Mouse (Mus musculus) liver, embryonic 13.5 days (tissue): Measurements from ENCODE around the gene Arhgef9. TPM values are rescaled to one million over a fixed set of nuclear protein-coding genes. Genes with fewer than 3 reads are reported as not detected.

Source experiments
- polyA plus RNA-seq: library from polyadenylated mRNA; unstranded; fragments of >200 nt; fragmentation: Nextera tagmentation; extraction: Ambion mirVana; gene quantifications from 2 replicates; pipeline ENCODE4 v1.2.1, GENCODE M21; 2015

Gene Arhgef9
- polyA plus RNA-seq, 1 experiment from 2014 or later: 1.1 TPM

Other genes starting within 250 kb of the Arhgef9 start
- gene Spin4, start 170.2 kb downstream of the Arhgef9 start, polyA plus RNA-seq: 1.1 and 1.4 TPM in 2 replicates
- gene Amer1, start 248.0 kb upstream of the Arhgef9 start, polyA plus RNA-seq: 2.4 and 2.5 TPM in 2 replicates